Mouse (Mus musculus): ENCODE measurements around the gene Dapp1.
"Not testable (repeated sequence)": the region's sequence is repeated elsewhere in the genome, so short reads cannot be mapped to it uniquely, and the experiment has no call there.

The Dapp1 gene

DNA sequence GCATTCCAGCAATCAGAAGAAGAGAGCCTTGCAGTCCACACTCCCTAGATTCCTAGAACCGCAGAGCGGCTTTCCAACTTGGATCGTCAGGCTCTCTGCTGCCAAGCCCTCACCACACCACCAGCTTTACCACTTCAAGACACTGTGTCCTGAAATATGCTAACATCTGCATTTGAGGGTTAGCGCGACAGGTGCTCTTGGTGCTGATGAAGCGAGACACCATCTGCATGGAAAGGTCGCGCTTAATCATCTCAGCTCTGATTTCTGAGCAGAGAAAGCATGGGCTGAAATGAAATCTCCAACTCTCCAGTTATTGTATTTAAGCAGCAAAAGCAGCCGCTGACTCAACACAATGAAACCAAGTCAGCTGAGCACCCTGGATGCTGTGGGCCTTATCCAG is 8.1 kb upstream of the Dapp1 start:
- DNase-seq (ENCODE audit: low spot score in 2 of 2): no peak

DNA sequence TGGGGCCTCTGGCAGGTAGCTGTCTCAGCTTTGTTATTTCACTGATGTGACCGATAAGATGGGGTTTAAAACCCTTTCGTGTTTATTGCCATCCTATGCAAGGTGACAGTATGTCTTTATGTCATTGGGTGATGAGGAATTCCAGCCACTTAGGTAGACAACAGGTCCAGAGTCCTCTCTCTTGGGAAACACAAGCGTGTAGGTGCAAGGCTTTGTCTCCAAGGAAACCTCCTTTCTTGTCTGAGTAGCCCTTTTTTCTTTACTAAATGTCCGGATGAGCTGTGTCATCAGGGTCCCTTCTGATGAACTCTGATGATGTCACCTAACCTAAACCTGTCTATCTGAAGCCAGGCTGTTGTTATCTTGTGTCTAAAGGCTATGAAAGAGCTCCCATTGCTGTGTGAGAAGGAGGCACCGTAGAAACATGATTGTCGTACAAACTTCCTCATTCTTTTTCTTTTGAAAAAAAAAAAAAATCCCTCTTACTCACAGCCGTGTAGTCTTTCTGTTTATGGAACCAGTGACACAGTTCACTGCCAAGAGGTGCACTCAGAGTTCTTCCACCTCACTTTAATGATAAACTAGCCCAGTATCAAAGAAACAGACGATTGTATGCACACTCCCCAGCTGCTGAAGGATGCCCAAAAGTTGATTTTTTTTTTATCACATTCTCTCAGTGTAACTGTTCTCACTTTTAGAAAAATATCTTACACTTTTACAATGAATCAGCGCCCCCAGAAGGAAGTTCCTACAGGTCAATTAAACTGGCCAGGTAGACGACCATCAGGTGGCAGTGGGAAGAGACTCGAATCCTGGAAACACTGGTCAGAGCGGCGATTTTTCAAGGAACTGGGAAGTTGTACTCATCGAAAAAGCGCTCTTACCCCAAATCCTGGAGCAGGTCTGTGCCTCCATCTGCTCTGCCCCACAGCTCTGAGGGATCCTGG is 637 bp downstream of the Dapp1 start:
- peak in 1 of 2 experiments; percentile 26 for DNase-seq (ENCODE audit: low spot score in 2 of 2)

DNA sequence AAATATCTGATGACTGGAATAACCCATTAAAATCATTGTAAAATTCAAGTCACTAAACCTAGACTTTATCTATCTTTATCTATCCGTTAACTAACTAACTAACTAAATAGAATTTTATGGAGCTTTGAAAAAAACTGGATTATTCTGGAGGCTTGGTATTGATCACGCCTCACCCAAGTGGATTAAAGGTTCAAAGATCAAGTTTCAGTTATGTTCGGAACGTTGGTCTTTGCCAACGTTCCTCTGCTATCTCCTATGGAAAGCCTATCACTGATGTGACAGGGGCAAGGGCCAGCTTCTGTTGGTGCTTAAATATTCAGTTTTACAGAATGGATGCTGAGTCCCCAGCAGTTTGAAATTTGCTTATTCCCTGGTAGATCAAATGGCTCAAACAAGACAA is 3.1 kb downstream of the Dapp1 start:
- no peak for DNase-seq (ENCODE audit: low spot score in 2 of 2)

DNA sequence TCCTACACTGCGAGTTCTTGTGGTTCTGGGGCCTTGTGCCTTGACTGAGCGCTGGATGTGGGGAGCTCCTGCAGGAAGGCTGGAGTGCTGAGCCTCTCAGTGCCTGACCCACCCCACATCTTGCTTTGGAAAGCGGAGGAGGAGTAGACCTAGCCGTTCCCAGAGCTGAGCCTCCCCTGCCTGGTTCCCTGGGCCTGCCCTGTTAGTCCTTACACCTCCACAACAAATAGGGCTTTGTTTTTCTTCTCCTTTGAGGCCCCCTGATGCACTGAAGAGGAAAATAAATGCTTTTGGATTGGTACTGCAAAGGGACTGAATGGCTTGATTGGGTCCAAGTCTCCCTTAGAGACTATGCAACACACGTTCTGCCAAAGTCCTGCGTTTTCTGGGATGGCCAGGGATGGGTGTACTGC is 3.7 kb downstream of the Dapp1 start:
- DNase-seq (ENCODE audit: low spot score in 2 of 2): no peak

DNA sequence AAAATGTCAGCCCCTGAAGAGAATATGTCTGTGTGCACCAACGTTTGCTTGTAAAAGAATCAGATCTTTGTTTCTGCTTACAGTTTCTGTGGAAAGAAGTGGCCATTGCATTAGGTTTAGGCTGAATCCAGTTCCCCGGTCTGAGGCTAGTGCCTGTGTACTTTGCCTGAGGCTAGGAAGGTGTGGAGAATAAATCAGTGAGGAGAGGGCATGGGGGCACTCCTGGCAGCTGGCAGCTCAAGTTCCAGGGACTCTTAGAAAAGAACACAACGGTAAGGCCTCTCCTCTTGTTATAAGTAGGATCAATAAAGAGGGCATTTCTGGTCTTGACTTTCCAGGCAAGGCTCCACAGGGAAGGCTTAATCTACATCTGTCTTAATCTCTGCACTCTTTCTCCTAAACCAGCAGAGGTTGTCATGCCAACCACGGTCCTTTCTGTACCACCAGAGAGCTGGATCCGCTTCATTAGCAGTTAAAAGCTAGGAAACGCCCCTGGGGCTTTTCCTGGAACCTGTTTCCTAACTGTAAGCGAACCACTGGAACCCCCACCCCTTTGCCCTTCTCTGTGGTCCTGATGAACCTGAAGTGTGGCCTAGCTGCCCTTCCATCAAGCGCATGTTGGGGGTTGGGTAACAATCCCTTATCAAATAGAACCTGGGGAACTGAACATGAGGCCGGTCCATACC is 4.3 kb downstream of the Dapp1 start:
- DNase-seq (ENCODE audit: low spot score in 2 of 2): no peak

DNA sequence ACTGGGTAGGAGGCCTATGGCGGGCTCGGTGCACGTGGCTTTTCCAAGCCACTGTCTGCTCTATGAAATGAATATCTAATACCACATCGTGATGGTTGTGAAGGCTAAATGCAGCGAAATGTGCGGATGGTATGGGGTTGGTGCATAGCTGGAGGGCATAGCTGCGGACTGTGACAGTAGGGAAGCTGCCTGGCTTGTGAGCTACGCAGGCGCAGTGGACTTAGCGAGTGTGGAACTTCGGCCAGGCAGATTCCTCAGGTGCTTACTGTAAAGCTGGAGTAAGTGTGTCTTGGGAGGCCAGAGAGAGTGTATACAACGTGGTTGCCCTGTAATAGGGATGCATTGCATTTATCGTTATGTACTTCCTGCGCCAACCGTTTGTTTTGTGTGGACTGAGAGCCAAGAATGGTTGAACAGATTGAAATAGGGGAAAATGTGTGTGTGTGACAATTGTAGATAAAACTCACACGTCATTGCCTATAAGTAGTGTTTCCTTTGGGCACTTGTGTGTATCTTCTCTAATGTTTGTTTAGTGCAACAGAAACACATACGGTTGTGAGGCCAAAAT is 5.4 kb downstream of the Dapp1 start:
- DNase-seq (ENCODE audit: low spot score in 2 of 2): no peak

DNA sequence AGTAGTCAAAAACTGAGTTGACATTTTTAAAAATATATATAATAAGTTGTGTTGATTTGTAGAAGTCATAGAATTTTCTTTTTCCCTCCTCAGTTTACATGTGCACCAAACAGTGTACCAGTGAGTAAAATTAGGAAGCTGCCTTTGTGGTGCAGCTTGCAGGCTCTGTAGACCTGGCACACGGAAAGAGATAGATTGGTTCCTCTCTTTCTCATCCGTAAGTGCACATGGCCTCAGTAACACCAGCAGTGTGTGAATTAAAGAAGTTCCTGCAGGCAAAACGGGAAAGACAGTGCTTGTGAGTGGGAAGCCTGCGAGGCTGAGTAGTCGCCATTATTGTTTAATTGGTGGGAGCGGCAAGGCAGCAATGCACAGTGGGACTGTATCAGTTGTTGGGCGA is 5.9 kb downstream of the Dapp1 start:
- DNase-seq (ENCODE audit: low spot score in 2 of 2): no peak

DNA sequence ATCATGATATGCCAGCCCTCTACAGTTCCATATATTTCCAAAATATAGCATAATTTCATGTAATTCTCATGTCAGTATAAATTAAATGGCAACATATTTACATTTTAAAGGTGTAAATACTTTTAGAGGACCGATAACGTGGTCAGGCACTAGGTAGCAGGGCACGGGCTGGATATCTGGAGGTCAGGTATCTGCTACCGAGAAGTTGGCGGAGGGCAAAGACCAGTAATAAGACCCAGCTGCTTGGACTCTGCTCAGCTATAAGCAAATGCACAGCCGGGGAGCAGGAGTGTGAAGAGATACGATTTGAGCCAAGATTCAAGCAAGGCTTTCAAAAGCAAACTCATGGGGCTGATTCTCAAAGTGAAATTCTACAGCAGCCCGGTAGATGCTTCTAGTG is 7.0 kb downstream of the Dapp1 start:
- DNase-seq (ENCODE audit: low spot score in 2 of 2): no peak

DNA sequence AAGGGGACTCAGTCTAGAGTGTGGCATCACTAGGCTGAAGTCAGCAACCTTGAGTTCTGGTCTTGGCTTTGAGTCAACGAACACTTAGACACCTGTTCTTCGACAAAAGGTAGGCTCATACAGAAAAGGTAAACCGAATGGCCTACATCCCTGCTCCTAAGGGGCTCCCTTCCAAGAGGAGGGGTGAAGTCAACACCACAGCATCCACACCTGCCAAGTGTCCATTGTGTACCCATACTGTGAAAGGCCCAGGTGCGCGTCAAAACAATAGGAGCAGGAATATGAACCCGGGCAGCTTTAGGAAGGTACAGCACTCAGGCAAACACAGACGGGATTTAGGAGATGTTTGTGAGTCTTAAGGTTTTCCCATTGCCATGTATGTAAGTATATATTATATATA is 8.4 kb downstream of the Dapp1 start:
- DNase-seq (ENCODE audit: low spot score in 2 of 2): no peak

DNA sequence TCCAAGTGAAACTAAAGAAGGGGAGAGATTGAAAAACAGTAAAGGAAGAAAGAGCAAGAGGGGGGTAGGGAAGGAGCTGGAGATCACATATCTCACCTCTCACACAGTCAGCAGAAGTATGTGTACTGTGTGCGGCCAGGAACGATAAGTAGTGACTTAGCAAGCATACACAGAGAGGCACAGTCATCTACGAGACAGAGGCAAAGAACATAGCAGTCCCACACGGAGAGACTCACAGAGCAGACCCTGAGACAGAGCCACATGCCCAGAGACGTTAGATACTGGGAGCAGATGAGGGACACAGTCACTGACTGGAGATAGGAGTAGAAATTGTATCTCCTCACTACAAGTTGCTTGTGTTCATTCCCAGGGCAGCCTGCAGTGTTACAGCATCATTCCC is 9.1 kb downstream of the Dapp1 start:
- DNase-seq (ENCODE audit: low spot score in 2 of 2): no peak

DNA sequence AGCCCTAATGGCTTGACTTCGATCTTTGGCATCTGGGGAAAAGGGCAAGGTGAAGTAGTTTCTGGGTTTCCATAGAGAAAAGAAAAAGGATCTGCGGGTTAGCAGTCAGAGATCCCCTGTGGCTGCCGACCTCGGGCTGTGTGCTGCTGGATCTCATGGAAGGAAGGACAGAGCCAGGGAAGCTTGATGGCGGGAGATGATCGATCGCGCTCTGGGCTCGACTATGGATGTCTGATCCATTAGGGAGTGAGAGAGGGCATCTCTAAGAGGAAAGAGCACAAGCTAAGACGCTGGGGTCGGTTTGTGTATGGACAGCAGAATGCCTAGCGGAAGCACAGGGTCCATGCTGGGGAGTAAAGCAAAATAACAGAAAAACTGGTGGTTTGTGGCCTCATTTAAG is 11.4 kb downstream of the Dapp1 start:
- DNase-seq (ENCODE audit: low spot score in 2 of 2): no peak

DNA sequence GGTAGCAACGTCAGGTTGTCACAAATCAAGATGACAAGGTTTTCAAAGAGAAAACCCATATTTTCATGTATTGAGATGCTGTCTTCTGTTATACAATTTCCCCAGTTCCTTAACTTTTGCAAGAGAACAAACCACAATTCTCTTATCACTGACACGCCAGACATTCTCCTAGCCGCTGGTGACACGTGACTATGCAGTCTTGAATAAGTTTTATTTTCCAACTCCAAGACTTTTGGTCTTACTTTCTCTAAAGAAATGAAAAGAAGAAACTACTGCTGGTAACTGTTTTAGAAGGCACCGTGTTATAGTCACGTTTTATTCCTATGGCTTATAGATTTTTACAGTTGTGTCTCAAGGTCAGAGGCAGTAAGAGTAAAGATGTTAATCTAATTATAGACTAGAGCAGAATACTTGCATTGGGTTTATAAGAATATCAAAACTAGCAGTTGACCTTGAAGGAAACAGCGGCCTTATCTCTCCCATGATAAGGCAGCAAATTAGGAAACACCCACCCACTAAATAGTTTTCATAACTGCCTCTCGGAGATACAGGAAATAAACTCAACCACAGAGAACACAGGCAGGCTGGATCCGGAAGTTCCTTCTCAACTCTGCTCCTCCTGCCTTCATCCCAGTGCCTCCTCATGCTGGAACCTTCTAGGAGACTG is 12.4 kb downstream of the Dapp1 start:
- DNase-seq (ENCODE audit: low spot score in 2 of 2): no peak

DNA sequence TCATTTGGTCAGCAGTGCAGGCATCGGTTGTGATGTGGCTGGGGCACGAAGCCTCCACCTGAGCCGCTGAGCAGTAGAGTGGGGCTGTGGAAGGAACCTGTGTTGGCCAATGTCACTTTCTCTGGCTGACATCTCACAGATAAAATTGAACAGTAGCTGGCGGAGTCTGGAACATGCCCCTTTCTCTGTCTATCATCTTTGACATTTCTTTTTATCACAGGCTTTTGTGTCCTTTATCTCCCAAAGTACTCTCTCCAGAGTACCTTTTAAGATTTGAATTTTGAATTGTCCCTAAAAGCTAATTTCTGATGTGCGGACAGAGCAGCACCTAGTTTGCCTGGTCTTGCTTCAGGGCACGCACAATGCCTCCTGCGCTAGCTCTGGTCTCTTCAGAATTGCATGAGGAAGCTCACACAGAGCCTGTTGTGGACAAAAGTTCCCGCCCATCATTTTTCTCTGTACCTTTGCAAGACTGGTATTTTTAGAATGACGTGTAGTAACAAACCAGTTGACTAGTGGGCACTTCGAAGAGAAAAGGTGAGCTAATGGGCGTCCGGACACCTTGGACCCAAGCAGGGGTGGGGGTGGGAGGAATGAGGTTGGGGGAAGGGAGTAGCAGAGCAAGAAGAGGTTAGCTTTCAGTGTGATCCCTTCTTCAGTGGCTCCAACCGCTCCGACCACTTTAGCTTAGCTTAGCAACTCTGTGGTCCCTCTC is 13.1 kb downstream of the Dapp1 start:
- DNase-seq (ENCODE audit: low spot score in 2 of 2): no peak

DNA sequence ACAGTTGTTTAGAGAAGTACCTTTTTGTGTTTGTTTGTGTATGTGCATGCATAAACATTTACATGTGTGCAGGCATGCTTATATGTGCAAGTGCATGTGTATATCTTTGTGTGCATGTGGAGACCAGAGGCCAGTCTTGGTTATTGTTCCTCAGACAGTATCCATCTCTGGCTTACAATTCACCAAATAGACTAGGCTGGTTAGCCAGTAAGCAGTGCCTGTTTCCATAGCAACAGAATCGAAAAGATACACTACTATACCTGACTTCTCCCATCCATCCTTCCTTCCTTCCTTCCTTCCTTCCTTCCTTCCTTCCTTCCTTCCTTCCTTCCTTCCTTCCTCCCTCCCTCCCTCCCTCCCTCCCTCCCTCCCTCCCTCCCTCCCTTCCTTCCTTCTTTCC is 17.3 kb downstream of the Dapp1 start:
- not testable (repeated sequence) for DNase-seq (ENCODE audit: low spot score in 2 of 2)

DNA sequence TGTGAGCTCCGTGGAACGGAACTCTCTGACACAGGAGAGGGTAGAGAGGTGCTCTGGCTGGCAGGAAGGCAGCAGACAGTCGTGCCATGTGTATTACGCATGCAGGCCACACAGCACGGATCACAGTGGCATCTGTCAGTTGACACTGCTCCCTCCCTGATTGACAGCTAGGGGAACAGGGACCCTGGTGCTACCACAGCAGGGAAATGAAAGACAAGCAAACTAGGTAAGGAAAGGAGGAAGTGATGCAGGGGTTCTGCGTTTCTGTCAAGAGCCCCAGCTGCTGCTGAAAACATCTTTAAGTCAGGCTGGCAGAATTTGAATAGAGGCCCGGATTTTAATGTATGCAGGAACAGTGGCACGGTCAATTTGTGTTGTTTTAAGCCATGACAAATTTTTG is 17.8 kb downstream of the Dapp1 start:
- DNase-seq (ENCODE audit: low spot score in 2 of 2): peak in 1 of 2 experiments; percentile 34

DNA sequence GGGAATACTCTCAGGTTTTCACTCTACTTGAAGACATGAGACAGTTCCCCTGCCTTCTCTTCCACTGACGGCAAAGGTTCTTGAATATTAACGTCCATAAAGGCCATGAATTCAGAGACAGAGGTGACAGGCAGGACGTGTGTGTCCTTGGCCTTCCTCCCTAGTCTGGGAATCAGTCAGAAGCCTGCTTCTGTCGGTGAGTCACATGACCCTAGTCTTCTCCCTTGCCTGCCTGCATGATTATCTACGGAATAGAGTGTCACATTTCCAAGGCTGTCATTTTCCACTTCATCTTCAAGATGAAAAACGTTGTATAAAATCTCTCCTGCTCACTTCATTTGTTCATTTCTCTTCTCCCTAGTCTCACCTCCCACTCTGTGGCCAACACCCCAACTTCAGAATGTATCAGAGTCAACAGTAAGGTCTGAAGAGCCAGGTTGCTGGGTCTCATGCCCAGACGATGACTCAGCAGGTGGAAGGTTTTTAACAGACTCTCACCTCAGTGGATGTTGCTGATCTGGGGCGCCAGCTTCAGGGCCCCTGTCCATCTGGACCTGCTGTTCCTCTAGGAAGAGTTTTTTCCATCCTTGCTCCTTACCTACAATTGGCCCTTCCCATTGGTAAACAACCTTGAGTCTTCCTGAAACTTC is 19.5 kb downstream of the Dapp1 start:
- no peak for DNase-seq (ENCODE audit: low spot score in 2 of 2)

DNA sequence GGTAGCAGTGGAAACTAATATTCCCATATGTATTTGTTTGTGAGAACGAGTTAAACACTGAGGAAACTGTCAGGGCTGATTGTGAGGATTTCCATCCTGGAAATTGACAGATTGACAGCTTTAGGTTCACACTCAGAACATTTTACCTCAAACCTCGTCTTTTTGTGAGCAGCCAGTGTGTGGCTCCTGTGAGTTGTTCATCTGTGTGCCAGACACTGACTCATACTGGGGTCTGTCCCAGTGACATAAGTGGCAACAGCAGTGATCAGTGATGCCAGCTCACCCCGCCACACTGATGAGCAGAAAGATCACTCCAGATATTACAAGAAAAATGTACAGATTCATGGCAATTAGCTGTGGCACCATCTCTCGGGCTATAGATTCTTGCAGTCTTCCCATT is 21.9 kb downstream of the Dapp1 start:
- no peak for DNase-seq (ENCODE audit: low spot score in 2 of 2)

DNA sequence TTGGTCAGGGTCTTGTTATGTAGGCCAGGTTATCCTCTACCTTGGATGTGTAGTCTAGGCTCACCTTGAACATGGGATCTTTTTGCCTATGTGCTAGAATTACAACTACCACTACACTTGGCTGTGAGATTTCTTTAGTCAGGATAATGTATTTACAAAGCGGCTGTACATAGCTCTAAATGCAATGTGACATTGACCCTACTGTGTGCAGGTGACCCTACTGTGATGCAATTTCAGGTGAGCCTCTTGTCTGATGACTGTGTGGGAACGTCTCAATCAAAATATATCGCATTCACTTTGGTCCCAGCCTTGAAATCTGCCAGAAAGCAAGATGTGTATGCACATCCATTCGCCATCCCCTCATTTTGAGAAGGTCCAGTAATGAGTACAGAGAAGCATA is 23.0 kb downstream of the Dapp1 start:
- DNase-seq (ENCODE audit: low spot score in 2 of 2): no peak

DNA sequence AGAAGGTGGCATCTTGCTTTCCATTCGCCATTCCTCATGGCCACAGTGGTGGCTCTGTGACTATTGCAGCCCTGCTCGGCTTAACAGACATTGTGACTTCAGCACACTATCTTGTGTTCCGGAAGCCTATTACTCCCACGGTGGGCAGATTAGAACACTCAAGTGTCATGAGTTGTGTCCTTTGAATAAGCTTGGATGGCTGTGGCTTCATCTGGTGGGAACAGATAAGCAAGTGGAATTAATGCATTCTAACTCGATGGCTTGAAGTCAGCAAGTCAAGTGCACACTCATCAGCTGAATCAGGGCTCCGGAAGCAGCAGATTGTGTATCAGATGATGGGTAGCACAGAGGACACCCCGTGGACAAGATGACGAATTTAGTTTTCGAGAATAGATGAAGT is 23.5 kb downstream of the Dapp1 start:
- DNase-seq (ENCODE audit: low spot score in 2 of 2): no peak

DNA sequence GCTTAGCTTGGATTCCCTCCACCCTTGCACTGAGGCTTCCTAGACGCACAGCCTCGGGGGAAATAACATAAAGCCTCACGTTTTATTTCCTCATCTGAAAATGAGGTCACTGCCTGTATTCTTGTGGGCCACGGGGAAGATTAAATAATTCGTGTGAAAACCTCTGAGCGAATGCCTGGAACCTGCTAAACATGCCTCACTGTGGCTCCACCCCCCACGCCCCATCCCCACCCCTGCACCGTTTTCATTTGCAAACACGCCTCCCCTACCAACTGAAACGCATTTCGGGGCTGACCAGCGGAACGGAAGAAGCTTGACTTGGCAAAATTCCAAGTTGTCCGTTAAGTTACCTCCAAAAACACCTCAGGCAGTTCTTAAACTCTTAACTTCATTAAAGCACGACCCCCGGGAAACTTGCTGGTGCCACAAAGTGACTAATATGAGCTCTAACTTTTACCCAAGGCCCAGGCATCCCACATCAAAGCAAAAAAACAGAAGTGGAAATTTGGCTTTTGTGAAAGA is 25.7 kb downstream of the Dapp1 start:
- DNase-seq (ENCODE audit: low spot score in 2 of 2): peak; percentile 29 to 32
